Mouse (Mus musculus) C2C12 (cell line): ENCODE data around the gene Scrn3.

ENCODE experiments used
- MAX ChIP-seq: IDR thresholded peaks from one replicate; pipeline ENCODE4 v1.6.1; 2011; ENCODE audit warnings: mild to moderate bottlenecking, control low read depth
- USF1 ChIP-seq: IDR thresholded peaks from one replicate; pipeline ENCODE4 v1.6.1; 2011; ENCODE audit warnings: low read depth, mild to moderate bottlenecking, control low read depth, moderate library complexity

DNA sequence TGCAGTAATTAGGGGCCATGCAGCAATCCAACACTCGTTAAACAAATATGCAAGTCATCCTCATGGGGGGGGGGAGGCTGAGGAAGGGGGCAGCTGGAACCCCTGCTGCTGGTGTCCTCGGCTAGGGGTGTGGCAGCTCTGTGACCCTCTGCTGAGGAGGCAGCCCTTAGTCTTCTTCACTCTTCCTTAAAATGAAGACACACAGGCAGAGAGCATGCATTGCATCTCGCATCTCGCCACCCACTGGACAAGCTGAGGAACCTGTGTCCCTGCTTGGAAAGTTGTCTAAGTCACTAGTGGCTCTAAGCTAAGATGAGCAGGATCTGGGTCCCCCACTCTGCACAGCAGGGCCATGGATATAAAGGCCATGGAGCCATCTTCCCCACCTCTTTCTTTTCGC is 46.4 kb upstream of the Scrn3 start:
- TF ChIP-seq USF1 (no peak), MAX (no peak)
